Mouse (Mus musculus): Measurements from ENCODE around the gene Stim1. TPM values are rescaled to one million over a fixed set of nuclear protein-coding genes. Genes with fewer than 3 reads are reported as not detected.
A peak's percentile ranks its signal among the peaks of the same experiment; 100 is the strongest.

The Stim1 gene
- polyA plus RNA-seq, 1 experiment from 2014 or later, result 42.1 TPM

DNA sequence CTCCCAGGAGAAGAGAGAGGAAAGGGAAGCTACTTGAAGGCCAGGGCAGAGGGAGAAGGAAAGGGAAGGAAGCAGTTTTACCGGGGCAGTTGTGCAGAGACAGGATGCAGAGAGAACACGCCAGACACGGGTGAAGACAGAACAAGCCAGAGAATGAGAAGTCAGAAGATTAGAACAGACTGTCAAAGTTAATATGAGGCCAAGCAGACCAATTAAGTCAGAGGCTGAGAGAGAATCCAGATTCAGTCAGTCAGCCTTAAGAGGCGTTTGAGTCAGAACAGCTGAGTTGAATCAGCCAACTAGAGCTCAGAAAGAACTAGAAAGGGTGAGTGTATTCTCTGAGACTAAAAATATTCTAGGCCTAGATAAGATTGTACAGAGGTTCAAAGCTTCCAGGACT is 66.1 kb downstream of the Stim1 start:
- no peak overlapping the region for H3K9ac ChIP-seq
- H3K27me3 ChIP-seq, result no peaks in the 10 kb centered on the region
- no peak overlapping the region for H3K27ac ChIP-seq (replicated peaks)
- H3K4me1 ChIP-seq, result no peaks in the 10 kb centered on the region
- no peak for ATAC-seq (ENCODE audit: insufficient number of reproducible peaks, low FRiP score, low TSS enrichment, low read depth)
- no peak overlapping the region for H3K4me3 ChIP-seq (replicated peaks)
- 44% methylated on average over 4 of the region's 4 CpGs for WGBS
- H3K4me2 ChIP-seq (replicated peaks), result no peak overlapping the region
- H3K36me3 ChIP-seq, result no peaks in the 10 kb centered on the region
- no peaks in the 10 kb centered on the region for H3K9me3 ChIP-seq (replicated peaks)

DNA sequence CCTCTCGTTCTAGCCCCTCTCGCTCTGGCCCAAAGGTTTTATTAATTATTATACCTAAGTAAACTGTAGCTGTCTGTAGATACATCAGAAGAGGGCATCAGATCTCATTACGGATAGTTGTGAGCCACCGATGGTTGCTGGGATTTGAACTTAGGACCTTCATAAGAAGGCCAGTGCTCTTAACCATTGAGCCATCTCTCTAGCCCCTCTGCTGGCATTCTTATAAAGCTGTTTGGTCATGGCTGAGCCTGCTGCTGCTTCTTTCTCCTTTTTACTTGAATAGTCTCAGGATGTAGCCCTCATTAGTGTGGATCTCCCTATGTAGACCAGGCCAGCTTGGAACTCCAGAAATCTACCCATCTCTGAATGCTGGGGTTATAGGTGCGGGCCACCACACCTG is 69.7 kb downstream of the Stim1 start:
- 94% methylated on average over 5 of the region's 5 CpGs for WGBS
- H3K4me2 ChIP-seq (replicated peaks), result no peak overlapping the region
- no peaks in the 10 kb centered on the region for H3K4me1 ChIP-seq
- no peaks in the 10 kb centered on the region for H3K36me3 ChIP-seq
- no peak for ATAC-seq (ENCODE audit: insufficient number of reproducible peaks, low FRiP score, low TSS enrichment, low read depth)
- no peaks in the 10 kb centered on the region for H3K27me3 ChIP-seq
- no peak overlapping the region for H3K27ac ChIP-seq (replicated peaks)
- no peak overlapping the region for H3K9ac ChIP-seq
- H3K9me3 ChIP-seq (replicated peaks), result no peaks in the 10 kb centered on the region
- H3K4me3 ChIP-seq (replicated peaks), result no peak overlapping the region

DNA sequence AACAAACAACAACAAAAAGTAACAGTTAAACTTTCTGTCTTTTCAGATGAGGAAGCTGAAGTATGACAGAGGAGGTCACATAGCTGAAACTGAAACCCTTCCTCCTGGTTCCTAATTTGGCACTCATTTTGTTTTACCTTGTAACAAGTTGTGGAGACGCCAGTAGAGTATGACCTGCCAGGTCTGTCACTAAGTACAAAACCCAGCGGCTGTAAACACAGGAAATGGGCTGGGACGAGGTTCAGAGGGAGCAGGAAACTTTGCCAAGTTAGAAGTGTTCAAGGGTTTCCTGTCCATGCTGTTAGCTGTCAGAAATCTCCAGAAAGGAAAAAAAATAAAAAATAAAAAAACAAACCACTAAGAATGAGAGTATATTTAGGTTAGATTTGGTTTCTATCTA is 70.3 kb downstream of the Stim1 start:
- 15% methylated on average over 3 of the region's 3 CpGs for WGBS
- H3K4me3 ChIP-seq (replicated peaks), result no peak overlapping the region
- H3K4me1 ChIP-seq, result no peaks in the 10 kb centered on the region
- H3K4me2 ChIP-seq (replicated peaks), result no peak overlapping the region
- H3K36me3 ChIP-seq, result no peaks in the 10 kb centered on the region
- no peaks in the 10 kb centered on the region for H3K27me3 ChIP-seq
- H3K9me3 ChIP-seq (replicated peaks), result no peaks in the 10 kb centered on the region
- H3K27ac ChIP-seq (replicated peaks), result no peak overlapping the region
- no peak for ATAC-seq (ENCODE audit: insufficient number of reproducible peaks, low FRiP score, low TSS enrichment, low read depth)
- no peak overlapping the region for H3K9ac ChIP-seq

DNA sequence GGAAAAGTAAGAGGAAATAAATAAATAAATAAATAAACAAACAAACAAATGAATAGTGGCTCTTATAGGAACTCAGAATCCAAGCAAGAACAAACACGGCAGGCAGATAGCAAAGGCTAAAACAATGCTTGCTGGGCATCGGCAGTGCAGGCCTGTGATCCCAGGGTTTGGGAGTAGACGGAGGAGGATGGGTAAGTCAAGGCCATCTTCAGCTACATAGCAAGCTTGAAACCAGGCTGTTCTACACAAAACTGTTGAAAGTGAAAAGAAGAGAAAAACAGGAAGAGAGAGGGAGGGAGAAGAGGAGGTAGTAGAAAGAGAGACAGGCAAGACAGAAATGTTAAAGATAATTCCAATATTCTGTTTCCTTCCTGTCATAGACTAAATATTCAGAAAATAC is 71.3 kb downstream of the Stim1 start:
- no peaks in the 10 kb centered on the region for H3K36me3 ChIP-seq
- H3K4me1 ChIP-seq, result no peaks in the 10 kb centered on the region
- H3K4me2 ChIP-seq (replicated peaks), result no peak overlapping the region
- H3K27ac ChIP-seq (replicated peaks), result no peak overlapping the region
- no peak overlapping the region for H3K9ac ChIP-seq
- H3K9me3 ChIP-seq (replicated peaks), result no peaks in the 10 kb centered on the region
- ATAC-seq (ENCODE audit: insufficient number of reproducible peaks, low FRiP score, low TSS enrichment, low read depth), result no peak
- no peaks in the 10 kb centered on the region for H3K27me3 ChIP-seq
- 84% methylated on average over 3 of the region's 3 CpGs for WGBS
- H3K4me3 ChIP-seq (replicated peaks), result no peak overlapping the region

DNA sequence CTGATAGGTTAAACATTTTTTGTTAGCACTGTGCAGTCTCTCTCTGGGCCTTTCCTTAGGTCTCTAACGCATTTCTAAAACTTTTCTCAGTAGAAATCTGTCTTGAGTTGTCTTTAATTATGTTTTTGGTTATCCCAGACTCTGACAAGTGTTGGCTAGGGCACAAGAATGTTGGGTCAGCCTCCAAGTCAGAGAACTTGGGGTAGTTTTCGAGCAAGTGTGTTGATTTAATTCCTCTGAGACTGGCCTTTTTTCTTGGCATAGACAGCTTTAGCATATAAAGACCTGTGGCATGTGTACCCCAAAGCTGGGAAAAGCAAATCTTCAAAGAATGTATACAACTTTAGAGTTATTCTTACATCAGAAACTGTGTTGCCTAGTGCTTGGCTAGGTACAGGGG is 78.3 kb downstream of the Stim1 start:
- H3K9me3 ChIP-seq (replicated peaks), result no peaks in the 10 kb centered on the region
- peak; percentile 47; the same call in 1 of the 2 replicates for ATAC-seq (ENCODE audit: insufficient number of reproducible peaks, low FRiP score, low TSS enrichment, low read depth)
- peak overlapping the region; percentile 69 for H3K27ac ChIP-seq (replicated peaks)
- H3K4me2 ChIP-seq (replicated peaks), result no peak overlapping the region
- WGBS, result 19% methylated on average over 2 of the region's 2 CpGs
- no peak overlapping the region for H3K4me3 ChIP-seq (replicated peaks)
- H3K27me3 ChIP-seq, result no peaks in the 10 kb centered on the region
- no peak overlapping the region for H3K9ac ChIP-seq
- H3K36me3 ChIP-seq, result no peaks in the 10 kb centered on the region
- peaks cover 17% of the 10 kb centered on the region for H3K4me1 ChIP-seq

DNA sequence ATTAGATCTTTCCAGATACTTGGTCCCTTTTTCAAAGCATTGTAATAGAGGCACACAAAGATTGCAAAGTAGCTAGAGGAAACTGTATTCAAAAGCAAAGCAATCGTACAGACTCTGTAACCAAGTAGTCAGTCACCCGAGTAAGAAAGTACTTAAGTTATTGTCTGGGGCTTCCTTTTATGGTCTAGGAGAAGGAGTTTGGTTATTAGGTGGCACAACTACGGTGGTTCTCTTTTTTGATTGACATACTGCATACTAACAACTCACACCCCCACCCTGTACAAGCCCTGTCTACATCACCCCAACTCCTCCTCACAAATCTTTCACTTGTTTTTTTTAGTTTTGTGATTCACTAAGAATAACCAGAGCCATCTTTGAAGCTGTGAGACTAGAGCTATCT is 79.7 kb downstream of the Stim1 start:
- H3K9me3 ChIP-seq (replicated peaks), result no peaks in the 10 kb centered on the region
- H3K4me3 ChIP-seq (replicated peaks), result no peak overlapping the region
- H3K27me3 ChIP-seq, result no peaks in the 10 kb centered on the region
- H3K4me1 ChIP-seq, result peaks cover 17% of the 10 kb centered on the region
- ATAC-seq (ENCODE audit: insufficient number of reproducible peaks, low FRiP score, low TSS enrichment, low read depth), result no peak
- H3K9ac ChIP-seq, result no peak overlapping the region
- no peak overlapping the region for H3K27ac ChIP-seq (replicated peaks)
- H3K36me3 ChIP-seq, result no peaks in the 10 kb centered on the region
- no peak overlapping the region for H3K4me2 ChIP-seq (replicated peaks)
- 84% methylated on average over 3 of the region's 3 CpGs for WGBS

DNA sequence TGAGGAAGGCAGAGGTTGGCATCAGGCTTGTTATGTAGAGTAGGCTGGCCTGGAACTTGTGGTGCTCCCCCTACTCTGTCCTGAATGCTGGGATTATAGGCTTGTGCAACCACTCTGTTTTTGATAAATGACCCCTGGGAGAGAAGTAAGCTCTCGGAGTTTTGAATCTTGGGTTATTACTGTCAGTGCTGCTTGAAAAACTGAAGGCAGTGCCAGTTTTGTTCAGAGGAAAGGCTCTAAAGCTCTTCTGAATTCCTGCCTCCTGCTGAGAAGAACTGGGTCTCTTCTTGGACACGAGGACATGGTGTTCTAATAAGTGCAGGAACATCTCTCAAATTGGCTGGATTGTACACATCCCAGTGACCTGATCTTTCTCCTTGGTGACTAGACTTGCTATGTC is 81.1 kb downstream of the Stim1 start:
- H3K4me3 ChIP-seq (replicated peaks), result no peak overlapping the region
- 51% methylated on average over 2 of the region's 2 CpGs for WGBS

DNA sequence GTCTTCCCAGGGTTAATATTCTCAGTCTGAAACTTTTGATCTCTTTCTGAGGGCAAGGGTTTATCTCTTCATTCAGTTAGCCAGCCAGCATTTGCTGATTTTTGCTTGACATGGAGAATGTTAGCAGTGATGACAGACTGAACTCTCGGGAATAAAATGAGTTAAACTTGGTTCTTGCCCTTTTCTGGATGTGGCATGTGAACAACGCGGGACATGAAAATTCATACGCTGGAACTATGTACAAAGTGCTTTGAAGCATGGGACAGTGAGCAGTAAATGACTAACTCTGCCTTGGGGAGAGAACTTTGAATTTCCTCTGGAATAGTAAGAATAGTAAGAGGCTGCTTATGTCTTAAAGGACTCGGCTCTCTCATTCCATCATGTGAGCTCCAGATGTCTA is 81.6 kb downstream of the Stim1 start:
- no peaks in the 10 kb centered on the region for H3K36me3 ChIP-seq
- 53% methylated on average over 5 of the region's 5 CpGs for WGBS
- peaks cover 17% of the 10 kb centered on the region for H3K4me1 ChIP-seq
- no peak for ATAC-seq (ENCODE audit: insufficient number of reproducible peaks, low FRiP score, low TSS enrichment, low read depth)
- peak overlapping the region; percentile 73; the same call in 1 of the 2 replicates for H3K27ac ChIP-seq (replicated peaks)
- H3K4me3 ChIP-seq (replicated peaks), result no peak overlapping the region
- no peak overlapping the region for H3K4me2 ChIP-seq (replicated peaks)
- no peaks in the 10 kb centered on the region for H3K27me3 ChIP-seq
- H3K9ac ChIP-seq, result no peak overlapping the region
- no peaks in the 10 kb centered on the region for H3K9me3 ChIP-seq (replicated peaks)

More for the DNA sequence above, 81.1 kb downstream of the Stim1 start:
- no peak for ATAC-seq (ENCODE audit: insufficient number of reproducible peaks, low FRiP score, low TSS enrichment, low read depth)
- Histone ChIP-seq H3K9ac (no peak overlapping the region), H3K4me2 (replicated peaks) (no peak overlapping the region), H3K36me3 (no peaks in the 10 kb centered on the region), H3K27ac (replicated peaks) (peak overlapping the region; percentile 73; the same call in 1 of the 2 replicates), H3K27me3 (no peaks in the 10 kb centered on the region), H3K4me1 (peaks cover 17% of the 10 kb centered on the region), H3K9me3 (replicated peaks) (no peaks in the 10 kb centered on the region)

DNA sequence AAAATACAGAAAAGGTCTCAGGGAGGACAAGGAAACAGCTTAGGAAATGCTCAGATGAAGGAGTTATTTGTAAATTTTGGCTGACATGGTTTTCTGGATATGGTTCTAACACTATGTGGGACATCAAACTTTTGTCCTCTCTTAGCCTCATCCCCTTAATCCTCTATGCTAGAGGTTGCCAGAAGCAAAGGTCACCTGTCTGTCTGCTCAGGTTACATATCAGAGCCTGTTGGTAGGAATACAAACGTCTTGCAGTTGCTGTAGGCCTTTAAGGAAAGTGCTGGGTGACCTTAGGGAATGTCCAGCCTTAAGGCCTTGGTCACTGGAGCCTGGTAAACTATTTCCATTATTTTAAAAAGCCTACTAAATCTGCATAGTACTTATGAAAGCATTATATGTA is 85.8 kb downstream of the Stim1 start:
- H3K4me1 ChIP-seq, result no peaks in the 10 kb centered on the region
- no peaks in the 10 kb centered on the region for H3K9me3 ChIP-seq (replicated peaks)
- WGBS, result 14% methylated on average over 1 of the region's 1 CpGs
- no peak for ATAC-seq (ENCODE audit: insufficient number of reproducible peaks, low FRiP score, low TSS enrichment, low read depth)
- no peak overlapping the region for H3K4me2 ChIP-seq (replicated peaks)
- no peak overlapping the region for H3K27ac ChIP-seq (replicated peaks)
- H3K36me3 ChIP-seq, result no peaks in the 10 kb centered on the region
- H3K4me3 ChIP-seq (replicated peaks), result no peak overlapping the region
- no peaks in the 10 kb centered on the region for H3K27me3 ChIP-seq
- no peak overlapping the region for H3K9ac ChIP-seq

DNA sequence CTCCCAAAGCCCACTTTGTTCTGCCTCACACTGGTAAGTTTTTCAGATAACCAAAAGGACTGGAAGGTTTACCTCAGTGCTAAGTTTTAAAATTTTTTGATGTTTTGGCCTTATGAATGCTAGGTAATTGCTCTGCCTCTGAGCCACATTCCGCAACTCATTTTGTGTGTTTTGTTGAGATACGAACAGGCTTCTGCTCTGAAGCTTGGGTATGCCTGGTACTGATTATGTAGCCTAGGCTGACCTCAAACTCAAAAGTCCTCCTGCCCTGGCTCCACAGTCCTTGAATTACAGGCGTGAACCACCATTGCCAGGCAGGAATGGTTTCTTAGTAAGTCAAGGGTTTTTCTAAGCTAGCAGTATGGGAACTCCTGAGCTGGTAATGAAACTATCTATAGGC is 90.5 kb downstream of the Stim1 start:
- no peak for ATAC-seq (ENCODE audit: insufficient number of reproducible peaks, low FRiP score, low TSS enrichment, low read depth)
- H3K4me3 ChIP-seq (replicated peaks), result no peak overlapping the region
- H3K4me1 ChIP-seq, result no peaks in the 10 kb centered on the region
- H3K27ac ChIP-seq (replicated peaks), result no peak overlapping the region
- no peak overlapping the region for H3K4me2 ChIP-seq (replicated peaks)
- H3K9ac ChIP-seq, result no peak overlapping the region
- H3K9me3 ChIP-seq (replicated peaks), result no peaks in the 10 kb centered on the region
- WGBS, result 71% methylated on average over 3 of the region's 3 CpGs
- H3K27me3 ChIP-seq, result no peaks in the 10 kb centered on the region
- no peaks in the 10 kb centered on the region for H3K36me3 ChIP-seq

DNA sequence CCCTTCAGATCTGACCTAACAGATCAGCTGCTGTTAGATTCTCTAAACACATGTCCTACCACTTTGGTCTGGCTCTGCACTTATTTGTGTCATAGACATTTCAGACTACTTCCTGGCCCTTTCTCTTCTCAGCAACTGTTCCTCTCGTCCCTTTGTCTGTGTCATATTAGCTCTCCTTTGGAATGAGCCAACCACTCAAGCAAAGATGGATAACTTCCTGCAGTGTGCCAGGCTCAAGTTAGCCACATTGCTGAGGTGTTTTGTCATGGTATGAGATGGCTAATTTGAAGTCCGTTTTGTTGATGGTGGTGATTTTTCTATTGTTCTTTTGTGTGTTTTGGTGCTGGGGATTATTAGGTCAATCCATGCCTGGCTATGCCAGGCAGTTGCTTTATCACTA is 93.7 kb downstream of the Stim1 start:
- Histone ChIP-seq H3K27me3 (no peaks in the 10 kb centered on the region), H3K27ac (replicated peaks) (no peak overlapping the region), H3K4me3 (replicated peaks) (no peak overlapping the region), H3K36me3 (no peaks in the 10 kb centered on the region), H3K9me3 (replicated peaks) (no peaks in the 10 kb centered on the region), H3K9ac (no peak overlapping the region), H3K4me2 (replicated peaks) (no peak overlapping the region), H3K4me1 (no peaks in the 10 kb centered on the region)
- 40% methylated on average over 2 of the region's 2 CpGs for WGBS
- no peak for ATAC-seq (ENCODE audit: insufficient number of reproducible peaks, low FRiP score, low TSS enrichment, low read depth)

DNA sequence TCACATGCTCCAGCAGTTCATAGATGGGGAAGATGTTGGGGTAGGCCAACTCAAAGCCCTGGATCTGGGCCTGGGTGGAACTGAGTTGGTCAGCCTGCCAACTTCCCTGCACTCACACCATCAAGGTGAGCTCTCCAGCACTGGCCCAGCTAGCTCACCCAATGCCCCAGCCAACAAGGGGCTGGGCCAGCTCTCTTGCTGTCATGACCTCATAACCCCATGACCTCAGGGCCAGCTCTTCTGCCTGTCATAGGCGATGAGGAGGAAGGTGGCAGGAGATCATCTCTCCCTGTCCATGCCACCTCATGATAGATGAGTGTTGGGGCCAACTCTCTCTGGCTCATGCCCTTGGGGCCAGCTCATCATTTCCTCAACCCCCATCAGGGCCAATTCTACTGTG is 96.2 kb downstream of the Stim1 start:
- Histone ChIP-seq H3K9me3 (replicated peaks) (no peaks in the 10 kb centered on the region), H3K27me3 (no peaks in the 10 kb centered on the region), H3K27ac (replicated peaks) (no peak overlapping the region), H3K9ac (no peak overlapping the region), H3K4me2 (replicated peaks) (no peak overlapping the region), H3K4me3 (replicated peaks) (no peak overlapping the region), H3K4me1 (no peaks in the 10 kb centered on the region), H3K36me3 (no peaks in the 10 kb centered on the region)
- 71% methylated on average over 1 of the region's 1 CpGs for WGBS
- peak; percentile 43; the same call in 1 of the 2 replicates for ATAC-seq (ENCODE audit: insufficient number of reproducible peaks, low FRiP score, low TSS enrichment, low read depth)

Data from embryonic facial prominence, embryonic 15.5 days (tissue).